Mouse (Mus musculus) E14TG2a.4 (cell line): ENCODE results near the gene Tmem132b.

ENCODE experiments used
- H3K27me3 ChIP-seq: 2 replicates; pipeline ENCODE4 v1.6.1; 2014; ENCODE audit warnings: low read length, control low read depth; ENCODE audit not compliant: insufficient read depth
- H3K36me3 ChIP-seq: 2 replicates; pipeline ENCODE4 v1.6.1; 2014; ENCODE audit warnings: low read length, control low read depth; ENCODE audit not compliant: insufficient read depth
- H3K4me1 ChIP-seq: replicated peaks from 2 replicates; pipeline ENCODE4 v1.6.1; 2014; ENCODE audit warnings: low read depth, low read length, control low read depth
- H3K4me3 ChIP-seq: replicated peaks from 2 replicates; pipeline ENCODE4 v1.5.1; 2014; ENCODE audit warnings: mild to moderate bottlenecking, low read length
- H3K9me3 ChIP-seq: 2 replicates; pipeline ENCODE4 v1.6.1; 2014; ENCODE audit warnings: low read length, control low read depth
- CTCF ChIP-seq: conservative IDR thresholded peaks from 2 replicates; pipeline ENCODE4 v1.5.1; 2014; ENCODE audit warnings: low read length
- NANOG ChIP-seq: IDR thresholded peaks from 2 replicates; pipeline ENCODE4 v1.6.1; 2014; ENCODE audit warnings: borderline replicate concordance, low read length, mixed read lengths
- POU5F1 ChIP-seq: IDR thresholded peaks from 2 replicates; pipeline ENCODE4 v1.6.1; 2014; ENCODE audit warnings: low read length, borderline replicate concordance

Gene Tmem132b

DNA sequence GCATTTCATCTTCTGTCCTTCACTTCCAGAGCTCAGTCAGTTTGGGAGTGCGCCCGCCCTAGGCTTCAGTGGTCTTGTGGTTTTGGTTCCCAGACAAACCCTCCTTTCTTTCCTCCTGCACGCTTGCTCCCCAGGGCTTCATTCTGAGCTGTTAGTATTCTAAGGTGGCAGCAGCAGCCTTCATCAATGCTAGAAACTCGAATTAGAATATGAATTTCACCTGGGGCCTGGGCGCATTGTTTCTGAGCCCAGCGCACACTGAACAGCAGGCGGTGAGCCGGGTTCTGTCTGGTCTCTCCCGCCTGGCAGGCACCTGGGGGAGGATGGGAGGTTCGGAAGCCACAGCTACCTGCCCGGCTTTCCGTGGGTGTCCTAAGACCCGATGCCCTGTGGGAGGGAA lies 14.7 kb downstream of the Tmem132b start:
- no peak for TF ChIP-seq NANOG
- no peak for TF ChIP-seq POU5F1
- no peak for TF ChIP-seq CTCF
- H3K9me3 ChIP-seq = no peaks in the 10 kb centered on the region
- H3K4me1 ChIP-seq = peaks cover 61% of the 10 kb centered on the region
- peaks cover 6% of the 10 kb centered on the region; the same call in 1 of the 2 replicates for H3K27me3 ChIP-seq
- peak overlapping the region; percentile 61 for H3K4me3 ChIP-seq
- no peaks in the 10 kb centered on the region for H3K36me3 ChIP-seq

DNA sequence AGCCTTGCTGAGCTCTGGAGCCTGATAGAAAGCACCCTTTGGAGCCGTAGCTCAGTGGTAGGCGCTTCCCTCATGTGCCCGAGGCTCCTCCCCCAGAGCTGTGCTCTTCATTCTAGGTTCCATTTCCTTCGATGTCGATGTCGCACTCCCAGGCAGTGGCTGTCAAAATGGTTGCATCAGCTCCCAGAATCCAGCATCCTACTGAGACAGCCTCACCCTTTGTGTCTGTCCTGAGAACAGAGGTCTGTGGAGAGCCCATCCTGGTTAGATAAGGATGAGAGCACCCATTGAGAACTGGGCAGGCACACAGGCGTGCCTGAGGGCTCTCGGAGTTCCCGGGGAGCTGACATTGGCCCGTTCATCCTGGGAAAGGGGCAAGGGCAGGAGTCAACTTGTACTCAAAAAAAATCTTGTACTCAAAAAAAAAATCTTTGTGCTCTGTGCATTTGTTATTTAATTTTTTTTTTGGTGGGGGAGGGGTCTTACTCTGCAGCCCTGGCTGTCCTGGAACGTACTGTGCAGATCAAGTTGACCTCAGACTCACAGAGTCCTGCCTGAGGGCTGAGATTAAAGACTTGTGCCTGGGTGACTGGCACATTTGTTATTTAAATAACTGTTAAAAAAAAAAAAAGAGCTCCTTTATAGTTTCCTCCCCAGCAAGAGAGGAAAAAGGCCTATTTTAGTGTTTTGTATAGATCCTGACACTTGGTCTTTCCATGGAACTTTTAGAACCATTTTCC lies 18.3 kb downstream of the Tmem132b start:
- peak overlapping the region; percentile 20; the same call in 1 of the 2 replicates for H3K4me3 ChIP-seq
- H3K36me3 ChIP-seq = no peaks in the 10 kb centered on the region
- H3K9me3 ChIP-seq = no peaks in the 10 kb centered on the region
- TF ChIP-seq NANOG = no peak
- TF ChIP-seq POU5F1 = no peak
- TF ChIP-seq CTCF = no peak
- 0 out of 2 replicates have a peak, but pooled peaks cover 2% of the 10 kb centered on the region for H3K27me3 ChIP-seq
- H3K4me1 ChIP-seq = peaks cover 61% of the 10 kb centered on the region

DNA sequence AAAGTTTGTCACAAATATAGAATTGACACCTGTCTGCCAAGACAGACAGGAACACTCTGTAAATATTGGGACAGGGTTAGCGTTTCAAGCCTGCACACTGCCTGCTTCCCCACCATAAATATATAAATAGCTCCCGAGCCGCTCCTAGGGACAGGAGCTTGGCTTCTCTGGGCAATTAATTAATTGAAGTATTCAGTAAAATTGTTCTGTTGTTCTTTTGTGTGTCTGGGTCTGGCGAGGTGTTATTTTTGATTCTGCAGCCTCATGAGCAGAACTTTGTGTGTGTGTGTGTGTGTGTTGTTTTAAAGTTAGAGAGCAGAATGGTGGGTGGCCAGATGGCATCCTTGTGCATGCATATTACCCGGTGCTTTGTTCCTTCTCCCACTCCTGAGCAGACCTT lies 24.2 kb downstream of the Tmem132b start:
- Histone ChIP-seq H3K4me3 (no peak overlapping the region), H3K9me3 (no peaks in the 10 kb centered on the region; the same call in 1 of the 2 replicates), H3K27me3 (peaks cover 13% of the 10 kb centered on the region; the same call in 1 of the 2 replicates), H3K4me1 (peaks cover 5% of the 10 kb centered on the region), H3K36me3 (no peaks in the 10 kb centered on the region)
- no peak for TF ChIP-seq POU5F1

DNA sequence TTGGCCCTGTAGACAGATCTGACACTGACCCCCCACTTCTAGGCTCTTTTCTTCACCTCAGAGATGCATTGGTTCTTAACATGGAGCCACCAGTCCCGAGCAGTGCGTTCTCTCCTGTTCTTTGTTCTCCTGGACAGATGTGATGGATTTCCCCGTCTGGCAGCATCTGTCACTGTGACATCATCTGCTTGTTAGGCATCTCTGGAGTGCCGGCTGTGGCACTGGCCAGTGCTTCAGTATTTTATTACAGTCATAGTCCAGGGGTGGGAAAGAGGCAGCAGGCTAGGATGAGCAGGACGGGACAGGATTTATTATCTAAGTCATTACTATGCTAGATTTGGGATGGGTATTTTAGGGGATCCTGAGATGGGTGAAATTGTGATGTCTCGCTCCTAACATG lies 31.9 kb downstream of the Tmem132b start:
- TF ChIP-seq POU5F1 (no peak), CTCF (no peak), NANOG (no peak)
- H3K27me3 ChIP-seq = peaks cover 3% of the 10 kb centered on the region; the same call in 1 of the 2 replicates
- H3K4me3 ChIP-seq = no peak overlapping the region
- H3K4me1 ChIP-seq = no peaks in the 10 kb centered on the region
- peaks cover 10% of the 10 kb centered on the region for H3K9me3 ChIP-seq
- H3K36me3 ChIP-seq = no peaks in the 10 kb centered on the region

DNA sequence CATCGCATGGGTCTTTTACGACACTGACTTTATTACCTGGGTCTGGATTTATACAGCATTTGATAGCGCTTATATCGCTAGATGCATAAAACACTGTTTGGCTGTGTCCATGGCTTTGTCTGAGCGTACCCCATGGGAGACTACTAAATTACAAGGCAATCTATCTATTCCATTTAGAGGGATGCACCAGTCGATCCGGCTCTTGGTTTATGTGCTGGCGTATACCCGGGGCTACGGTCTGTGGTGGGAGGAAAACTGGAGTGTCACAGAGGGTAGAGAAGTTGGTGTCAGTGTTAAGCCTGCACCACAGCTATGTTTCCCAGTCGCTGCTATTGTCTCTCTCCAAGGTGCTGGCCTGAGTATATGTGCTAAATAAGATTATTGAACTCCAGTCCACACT lies 34.2 kb downstream of the Tmem132b start:
- Histone ChIP-seq H3K9me3 (peaks cover 10% of the 10 kb centered on the region), H3K4me3 (no peak overlapping the region), H3K36me3 (no peaks in the 10 kb centered on the region), H3K27me3 (peaks cover 2% of the 10 kb centered on the region; the same call in 1 of the 2 replicates), H3K4me1 (0 out of 2 replicates have a peak, but pooled peaks cover under 1% of the 10 kb centered on the region)
- TF ChIP-seq NANOG (no peak), CTCF (no peak), POU5F1 (no peak)

DNA sequence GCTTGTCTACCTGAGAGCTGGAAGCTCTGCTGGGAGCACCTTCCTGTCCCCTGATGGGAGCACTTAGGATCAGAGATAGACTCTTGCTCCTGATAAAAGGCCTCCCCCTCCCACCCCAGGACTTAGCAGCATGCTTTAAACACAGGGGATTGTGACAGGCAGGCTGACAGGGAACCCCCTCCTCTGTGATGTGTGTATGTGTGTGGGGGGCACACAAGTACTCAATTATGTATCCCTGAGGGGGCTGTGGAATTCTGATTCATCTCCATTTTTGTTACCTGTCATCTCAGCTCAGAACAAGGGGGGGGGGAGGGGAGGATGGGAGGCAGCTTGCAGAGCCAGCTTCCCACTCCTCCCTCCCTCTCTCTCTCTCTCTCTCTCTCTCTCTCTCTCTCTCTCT lies 36.9 kb downstream of the Tmem132b start:
- TF ChIP-seq CTCF (no peak), POU5F1 (no peak), NANOG (no peak)
- H3K4me3 ChIP-seq = no peak overlapping the region
- H3K9me3 ChIP-seq = no peaks in the 10 kb centered on the region
- peaks cover 24% of the 10 kb centered on the region for H3K4me1 ChIP-seq
- H3K36me3 ChIP-seq = no peaks in the 10 kb centered on the region
- 0 out of 2 replicates have a peak, but pooled peaks cover 2% of the 10 kb centered on the region for H3K27me3 ChIP-seq

DNA sequence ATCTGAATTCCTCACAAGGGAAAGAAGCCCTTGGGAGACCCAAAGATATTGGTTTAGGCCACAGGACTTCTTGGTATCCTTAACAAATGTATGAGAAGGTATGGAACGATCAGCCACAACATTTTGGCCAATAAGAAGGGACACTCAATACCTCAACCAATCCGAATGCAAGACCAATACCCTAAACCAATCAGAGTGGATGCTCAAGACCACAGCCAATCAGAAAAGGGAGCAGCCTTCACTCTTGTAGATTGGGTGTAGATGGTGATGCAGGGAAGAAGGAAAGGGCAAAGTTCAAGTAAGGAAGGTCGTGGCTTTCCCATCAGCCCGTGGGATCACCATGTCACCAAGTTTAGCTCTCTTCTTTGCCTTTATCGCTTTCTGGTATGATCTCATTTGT lies 40.4 kb downstream of the Tmem132b start:
- H3K9me3 ChIP-seq = no peaks in the 10 kb centered on the region
- no peak for TF ChIP-seq POU5F1
- TF ChIP-seq CTCF = no peak
- TF ChIP-seq NANOG = no peak
- H3K4me1 ChIP-seq = peaks cover 54% of the 10 kb centered on the region
- peak overlapping the region; percentile 37 for H3K4me3 ChIP-seq
- no peaks in the 10 kb centered on the region for H3K36me3 ChIP-seq
- no peaks in the 10 kb centered on the region for H3K27me3 ChIP-seq

DNA sequence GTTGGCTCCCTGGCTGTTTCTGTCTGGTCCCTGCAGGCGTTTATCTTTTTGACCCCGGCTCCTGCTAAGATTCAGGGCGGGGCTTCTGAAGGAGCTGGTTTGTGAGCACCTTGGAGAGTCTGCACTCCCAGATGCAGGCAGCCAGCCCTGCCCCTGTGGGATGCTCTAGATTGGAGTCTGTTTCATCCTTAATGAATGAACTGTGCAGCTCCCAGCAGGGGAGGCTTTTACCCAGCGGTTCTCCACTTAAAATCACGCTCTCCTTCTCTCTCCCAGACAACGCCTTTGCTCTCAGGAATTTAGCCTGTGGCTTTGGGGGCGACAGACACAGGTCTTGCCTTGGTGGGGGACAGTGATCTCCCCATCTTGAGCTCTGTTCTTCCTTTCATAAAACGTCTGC lies 43.3 kb downstream of the Tmem132b start:
- TF ChIP-seq CTCF (no peak), NANOG (no peak; the same call in 1 of the 2 replicates), POU5F1 (no peak)
- Histone ChIP-seq H3K9me3 (no peaks in the 10 kb centered on the region), H3K4me1 (peaks cover 73% of the 10 kb centered on the region), H3K36me3 (no peaks in the 10 kb centered on the region), H3K27me3 (no peaks in the 10 kb centered on the region), H3K4me3 (peak overlapping the region; percentile 14)

DNA sequence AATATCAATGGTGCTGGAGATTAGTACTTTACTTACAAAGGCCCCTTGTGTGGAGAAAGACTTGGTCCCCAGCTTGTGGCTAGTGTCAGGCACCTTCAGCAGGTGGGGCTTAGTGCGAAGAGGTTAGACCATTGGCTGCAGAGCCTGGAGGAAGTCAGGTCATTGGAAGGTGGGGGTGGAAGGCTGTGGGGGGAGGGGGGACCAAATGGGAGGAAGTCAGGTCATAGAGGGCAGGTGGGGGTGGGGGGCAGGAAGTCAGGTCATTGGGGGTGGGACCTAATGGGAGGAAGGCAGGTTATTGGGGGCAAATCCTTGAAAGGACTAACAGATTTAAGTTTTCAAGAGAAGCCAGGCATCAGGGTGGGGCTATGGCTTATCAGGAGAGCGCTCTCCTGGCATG lies 44.3 kb downstream of the Tmem132b start:
- TF ChIP-seq NANOG (no peak), CTCF (no peak), POU5F1 (no peak)
- Histone ChIP-seq H3K4me1 (peaks cover 72% of the 10 kb centered on the region), H3K27me3 (no peaks in the 10 kb centered on the region), H3K36me3 (no peaks in the 10 kb centered on the region), H3K4me3 (peak overlapping the region; percentile 49), H3K9me3 (no peaks in the 10 kb centered on the region)
